Mouse (Mus musculus) cerebellum, adult 18-20 months (tissue): ENCODE data around the gene Stk19.
A peak's percentile ranks its signal among the peaks of the same experiment; 100 is the strongest.
"Not testable (repeated sequence)": the region's sequence is repeated elsewhere in the genome, so short reads cannot be mapped to it uniquely, and the experiment has no call there.

ENCODE experiments used
- DNase-seq, 2 experiments: peaks; one replicate each; pipeline ENCODE4 v3.0.0; 2021

The Stk19 gene

GRCm38 (mm10) chr17:34838785-34839184, 2.0 kb upstream of the Stk19 start:
- no peak for DNase-seq

- DNase-seq: peak; percentile 30 to 34
These were observed 949 bp upstream of the Stk19 start for GRCm38 (mm10) chr17:34837464-34838324.

- DNase-seq: no peak
These were observed 440 bp downstream of the Stk19 start for GRCm38 (mm10) chr17:34836155-34836855.

- DNase-seq: not testable (repeated sequence)
These were observed 6.0 kb downstream of the Stk19 start for GRCm38 (mm10) chr17:34830776-34831175.

GRCm38 (mm10) chr17:34814818-34815370, 21.9 kb downstream of the Stk19 start:
- no peak for DNase-seq

GRCm38 (mm10) chr17:34813747-34814146, 23.0 kb downstream of the Stk19 start:
- peak; percentile 24 to 59 for DNase-seq

GRCm38 (mm10) chr17:34811275-34811674, 25.5 kb downstream of the Stk19 start:
- DNase-seq: no peak

- DNase-seq: not testable (repeated sequence)
These were observed 25.9 kb downstream of the Stk19 start for GRCm38 (mm10) chr17:34810811-34811210.

GRCm38 (mm10) chr17:34810411-34810810, 26.3 kb downstream of the Stk19 start:
- not testable (repeated sequence) for DNase-seq

GRCm38 (mm10) chr17:34808599-34809205, 28.0 kb downstream of the Stk19 start:
- no peak for DNase-seq

- no peak for DNase-seq
These were observed 29.6 kb downstream of the Stk19 start for GRCm38 (mm10) chr17:34807176-34807575.

GRCm38 (mm10) chr17:34804871-34805562, 31.7 kb downstream of the Stk19 start:
- DNase-seq: no peak

GRCm38 (mm10) chr17:34804301-34804700, 32.4 kb downstream of the Stk19 start, which contains the start of gene Cyp21a1:
Gene Cyp21a1 (minus strand): TSS chr17:34804561.
- DNase-seq: not testable (repeated sequence)

- not testable (repeated sequence) for DNase-seq
These were observed 33.4 kb downstream of the Stk19 start for GRCm38 (mm10) chr17:34803367-34803766.

- not testable (repeated sequence) for DNase-seq
These were observed 34.0 kb downstream of the Stk19 start for GRCm38 (mm10) chr17:34802756-34803155.

- DNase-seq: not testable (repeated sequence)
These were observed 35.9 kb downstream of the Stk19 start for GRCm38 (mm10) chr17:34800781-34801305.

GRCm38 (mm10) chr17:34799531-34799925, 37.2 kb downstream of the Stk19 start:
- DNase-seq: no peak

GRCm38 (mm10) chr17:34798866-34799530, 37.7 kb downstream of the Stk19 start:
- no peak for DNase-seq

GRCm38 (mm10) chr17:34798071-34798470, 38.7 kb downstream of the Stk19 start:
- not testable (repeated sequence) for DNase-seq

- DNase-seq: not testable (repeated sequence)
These were observed 39.3 kb downstream of the Stk19 start for GRCm38 (mm10) chr17:34797211-34797995.
